ENCODE assay signal across 8 mouse cellular contexts in genomic region chr1:177983024-177983450, GRCm38 (mm10). TPM values are rescaled to one million over a fixed set of nuclear protein-coding genes. Genes with fewer than 3 reads are reported as not detected.
DNase-seq lines count a peak whose midpoint lies in the region; ATAC-seq and TF ChIP-seq lines count a peak whose summit lies in the region.
"Not testable (repeated sequence)": the region's sequence is repeated elsewhere in the genome, so short reads cannot be mapped to it uniquely, and the experiment has no call there.

TSS of gene Catspere2 (plus strand) at chr1:177983423.

- DNase-seq in A20 (ENCODE audit: low read depth, low spot score): peak; percentile 92
- DNase-seq in heart, adult 9 months (ENCODE audit: low spot score in 2 of 2): peak; percentile 99 to 100
- peak; percentile 97 to 99 for DNase-seq in monocyte, adult 2 months (ENCODE audit: low read depth in 1 of 2, low spot score in 2 of 2)
- DNase-seq in spleen, postnatal 36 days (ENCODE audit: low spot score in 2 of 2): peak; percentile 96 to 99

- not testable (repeated sequence) for H3K36me3 ChIP-seq in kidney, embryonic 14.5 days (ENCODE audit: control insufficient read depth, insufficient read depth, low read length); limb, embryonic 15.5 days

- peak; percentile 99 for ATAC-seq in kidney, embryonic 14.5 days (ENCODE audit: low FRiP score, low TSS enrichment)
- peak; percentile 99 for ATAC-seq in limb, embryonic 15.5 days (ENCODE audit: insufficient number of reproducible peaks, low FRiP score, low TSS enrichment, low read depth)

- peak within 1 kb of the TSS; percentile 78 for H3K4me3 ChIP-seq in bone marrow macrophage, adult 2 months (ENCODE audit: insufficient read depth, low read length)
- peak within 1 kb of the TSS; percentile 61 for H3K4me3 ChIP-seq in embryonic fibroblast, embryonic 13.5 days (ENCODE audit: insufficient read depth, low read length)
- peak within 1 kb of the TSS; percentile 52 for H3K4me3 ChIP-seq in kidney, embryonic 14.5 days (ENCODE audit: low read length)
- H3K4me3 ChIP-seq in limb, embryonic 15.5 days: peak within 1 kb of the TSS; percentile 67

- 0% methylated on average over 20 of the region's 21 CpGs for WGBS in kidney, embryonic 14.5 days
- WGBS in limb, embryonic 15.5 days: 0% methylated on average over 21 of the region's 21 CpGs

- not testable (repeated sequence) for TF ChIP-seq CTCF in bone marrow macrophage, adult 2 months (IDR thresholded peaks at IDR 0.05; ENCODE audit: low read depth, low read length); embryonic fibroblast, embryonic 13.5 days (IDR thresholded peaks at IDR 0.05; ENCODE audit: borderline replicate concordance, insufficient read depth, low read length)

- peak within 1 kb of the TSS; percentile 5; the same call in 1 of the 2 replicates for H3K27ac ChIP-seq in bone marrow macrophage, adult 2 months (ENCODE audit: insufficient read depth, low read depth, low read length)
- H3K27ac ChIP-seq in embryonic fibroblast, embryonic 13.5 days (ENCODE audit: insufficient read depth, low read length); kidney, embryonic 14.5 days (ENCODE audit: low read depth, low read length): not testable (repeated sequence)
- H3K27ac ChIP-seq in limb, embryonic 15.5 days: peak within 1 kb of the TSS; percentile 54; the same call in 1 of the 2 replicates

- peaks cover 14% of the 10 kb centered on the region for H3K4me1 ChIP-seq in bone marrow macrophage, adult 2 months (ENCODE audit: control insufficient read depth, insufficient read depth, low read length)
- H3K4me1 ChIP-seq in embryonic fibroblast, embryonic 13.5 days (ENCODE audit: control insufficient read depth, insufficient read depth, low read length); kidney, embryonic 14.5 days (ENCODE audit: control insufficient read depth, insufficient read depth, low read length); limb, embryonic 15.5 days: not testable (repeated sequence)

- not testable (repeated sequence) for TF ChIP-seq POLR2A in bone marrow macrophage, adult 2 months (IDR thresholded peaks at IDR 0.05; ENCODE audit: borderline replicate concordance, low read depth, low read length); embryonic fibroblast, embryonic 13.5 days (IDR thresholded peaks at IDR 0.05; ENCODE audit: low read depth, low read length)

- H3K9ac ChIP-seq in kidney, embryonic 14.5 days (ENCODE audit: low read depth, low read length): peak within 1 kb of the TSS; percentile 44; the same call in 1 of the 2 replicates
- peak within 1 kb of the TSS; percentile 50; the same call in 1 of the 2 replicates for H3K9ac ChIP-seq in limb, embryonic 15.5 days

- not testable (repeated sequence) for H3K27me3 ChIP-seq in kidney, embryonic 14.5 days (ENCODE audit: control insufficient read depth, insufficient read depth, low read length); limb, embryonic 15.5 days

- H3K4me2 ChIP-seq in kidney, embryonic 14.5 days (replicated peaks; ENCODE audit: low read depth, low read length): peak within 1 kb of the TSS; percentile 42
- peak within 1 kb of the TSS; percentile 51 for H3K4me2 ChIP-seq in limb, embryonic 15.5 days

- not testable (repeated sequence) for H3K9me3 ChIP-seq in kidney, embryonic 14.5 days (ENCODE audit: control insufficient read depth, low read length); limb, embryonic 15.5 days

RNA-seq across cellular contexts. Expression of gene Catspere2, which starts in this region (rescaled TPM):
- polyA plus RNA-seq in bone marrow macrophage, adult 2 months (2012; ENCODE audit: insufficient read depth, insufficient read length, missing spikeins): 0.25 TPM in 1 of 2 replicates, not detected in the other
- polyA plus RNA-seq in embryonic fibroblast, embryonic 13.5 days (2011; ENCODE audit: insufficient read length, low read depth, missing spikeins): 0.33 and 0.60 TPM in 2 replicates
- 0.19 and 0.22 TPM in 2 replicates for polyA plus RNA-seq in kidney, embryonic 14.5 days (2014; fragmentation: Nextera tagmentation; extraction: Ambion mirVana)
- 0.37 and 0.67 TPM in 2 replicates for polyA plus RNA-seq in limb, embryonic 15.5 days (2015; fragmentation: Nextera tagmentation; extraction: Ambion mirVana)

Comparison
In these comparisons a context has a peak if more than half of its experiments do, and no peak if none do; other contexts are left out.
1. Peak in ATAC-seq, H3K4me3 ChIP-seq, H3K9ac ChIP-seq and H3K4me2 ChIP-seq in kidney, embryonic 14.5 days; RNA of the gene not detected or under 1 TPM.
2. Peak in ATAC-seq, H3K4me3 ChIP-seq, H3K27ac ChIP-seq, H3K9ac ChIP-seq and H3K4me2 ChIP-seq in limb, embryonic 15.5 days; RNA of the gene not detected or under 1 TPM.